Mouse (Mus musculus): ENCODE data around the gene Rab11fip5. TPM values are rescaled to one million over a fixed set of nuclear protein-coding genes. Genes with fewer than 3 reads are reported as not detected.

The Rab11fip5 gene
- polyA plus RNA-seq, 1 experiment from 2014 or later = 14.1 TPM

DNA sequence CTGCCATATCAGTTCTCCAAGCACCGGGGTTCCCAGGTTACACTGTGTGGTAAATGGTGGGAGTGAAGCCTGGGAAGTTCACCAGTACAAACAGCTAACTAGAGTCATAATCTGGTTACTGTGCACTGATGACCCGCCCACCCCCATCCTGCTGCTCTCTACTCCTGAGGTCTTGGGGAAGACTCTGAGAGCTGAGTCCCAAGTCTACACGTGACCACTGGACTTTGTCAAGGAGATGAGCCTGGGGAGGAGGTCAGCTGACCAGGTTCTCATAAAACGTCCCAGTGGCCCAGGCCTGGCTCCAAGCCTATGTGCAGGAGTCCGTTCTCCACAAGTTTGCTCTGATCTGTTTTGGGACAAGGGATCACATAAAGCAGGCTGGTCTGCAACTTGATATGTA, 14.1 kb downstream of the Rab11fip5 start:
- 0 out of 2 replicates have a peak, but pooled peaks cover 5% of the 10 kb centered on the region for H3K4me1 ChIP-seq
- no peaks in the 10 kb centered on the region for H3K9me3 ChIP-seq
- no peaks in the 10 kb centered on the region for H3K27me3 ChIP-seq
- ATAC-seq (ENCODE audit: borderline replicate concordance, extremely low read depth, low FRiP score, low TSS enrichment) = no peak
- no peak overlapping the region for H3K27ac ChIP-seq
- WGBS = 74% methylated on average over 5 of the region's 5 CpGs
- H3K4me2 ChIP-seq = no peak overlapping the region
- no peak overlapping the region for H3K9ac ChIP-seq
- H3K4me3 ChIP-seq = no peak overlapping the region
- H3K36me3 ChIP-seq = no peaks in the 10 kb centered on the region

DNA sequence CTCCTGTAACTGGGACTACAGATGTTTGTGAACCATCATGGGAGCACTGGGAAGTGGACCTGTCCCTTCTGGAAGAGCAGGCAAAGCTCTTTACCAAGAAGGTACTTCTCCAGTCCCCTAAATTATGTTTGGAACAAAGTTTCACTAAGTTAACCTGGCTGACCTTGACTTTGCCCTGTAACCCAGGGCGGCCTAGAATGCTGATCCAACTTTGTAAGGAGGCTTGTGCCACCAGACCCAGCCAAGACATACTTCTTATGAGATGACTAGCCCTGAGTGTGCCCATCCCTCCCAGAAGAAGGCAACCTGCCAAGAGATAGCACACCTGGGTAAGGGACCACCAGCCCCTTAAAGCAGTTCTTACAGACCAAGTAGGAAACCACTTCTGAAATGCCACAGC, 15.6 kb downstream of the Rab11fip5 start:
- no peak for ATAC-seq (ENCODE audit: borderline replicate concordance, extremely low read depth, low FRiP score, low TSS enrichment)
- H3K9ac ChIP-seq = no peak overlapping the region
- H3K27me3 ChIP-seq = no peaks in the 10 kb centered on the region
- WGBS = 71% methylated on average over 1 of the region's 1 CpGs
- H3K4me3 ChIP-seq = no peak overlapping the region
- no peak overlapping the region for H3K4me2 ChIP-seq
- no peaks in the 10 kb centered on the region for H3K9me3 ChIP-seq
- H3K36me3 ChIP-seq = no peaks in the 10 kb centered on the region
- H3K4me1 ChIP-seq = 0 out of 2 replicates have a peak, but pooled peaks cover 3% of the 10 kb centered on the region
- H3K27ac ChIP-seq = no peak overlapping the region

DNA sequence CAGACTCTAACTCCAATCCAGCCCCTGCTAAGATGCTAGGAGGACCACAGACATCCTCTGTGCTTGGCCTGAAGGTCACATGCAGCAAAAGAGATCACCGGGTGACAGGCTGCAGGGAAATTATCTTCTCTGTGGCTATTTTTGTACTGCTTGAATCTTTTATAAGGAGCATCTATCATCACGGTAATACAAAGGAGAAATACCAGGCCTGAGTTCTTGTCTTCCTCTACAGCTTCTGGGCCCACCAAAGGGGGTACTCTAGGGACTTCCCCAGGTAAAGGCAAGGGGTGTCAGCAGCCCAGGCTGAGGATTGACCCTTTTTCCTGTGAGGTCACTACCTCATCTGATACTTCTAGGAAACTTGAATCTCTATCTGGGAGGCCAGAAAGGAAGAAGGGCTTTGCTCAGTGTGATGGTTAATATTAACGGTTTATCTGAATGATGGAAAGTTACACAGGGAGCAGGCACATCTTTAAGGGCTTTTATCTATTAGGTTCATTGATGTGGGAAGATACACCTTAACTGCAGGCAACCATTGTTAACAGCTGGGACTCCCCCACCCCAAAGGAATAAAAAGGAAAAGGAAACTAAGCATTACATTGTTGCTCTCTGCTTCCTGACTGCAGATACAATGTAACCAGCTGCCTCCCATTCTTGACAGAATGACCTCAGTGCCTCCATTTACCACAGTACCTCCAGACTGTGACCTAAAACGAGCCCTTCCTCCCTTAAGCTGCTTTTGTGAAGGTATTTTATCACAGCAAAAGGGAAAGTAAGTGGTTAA, 17.6 kb downstream of the Rab11fip5 start:
- H3K4me2 ChIP-seq = no peak overlapping the region
- H3K9ac ChIP-seq = no peak overlapping the region
- no peaks in the 10 kb centered on the region for H3K36me3 ChIP-seq
- H3K27me3 ChIP-seq = no peaks in the 10 kb centered on the region
- H3K4me1 ChIP-seq = no peaks in the 10 kb centered on the region
- H3K27ac ChIP-seq = no peak overlapping the region; the same call in 1 of the 2 replicates
- H3K4me3 ChIP-seq = no peak overlapping the region
- WGBS = 49% methylated on average over 4 of the region's 4 CpGs
- no peaks in the 10 kb centered on the region for H3K9me3 ChIP-seq
- no peak for ATAC-seq (ENCODE audit: borderline replicate concordance, extremely low read depth, low FRiP score, low TSS enrichment)

DNA sequence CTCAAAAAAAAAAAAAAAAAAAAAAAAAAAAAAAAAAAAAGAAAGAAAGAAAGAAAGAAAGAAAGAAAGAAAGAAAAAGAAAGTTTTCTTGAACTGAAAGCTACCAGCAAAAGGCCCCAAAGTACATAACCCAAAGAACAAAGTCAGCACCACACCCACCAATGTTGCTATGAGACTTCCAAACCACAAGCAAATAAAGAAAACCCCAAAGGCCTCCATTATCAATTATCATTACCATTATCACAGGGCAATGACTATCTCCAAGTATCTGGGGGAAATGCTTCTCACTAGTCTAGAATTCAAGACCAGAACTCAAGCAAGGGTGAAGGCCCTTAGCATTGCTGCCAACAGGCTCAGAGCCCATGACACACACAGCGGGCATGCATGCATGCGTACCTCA, 18.7 kb downstream of the Rab11fip5 start:
- no peak overlapping the region for H3K27ac ChIP-seq

DNA sequence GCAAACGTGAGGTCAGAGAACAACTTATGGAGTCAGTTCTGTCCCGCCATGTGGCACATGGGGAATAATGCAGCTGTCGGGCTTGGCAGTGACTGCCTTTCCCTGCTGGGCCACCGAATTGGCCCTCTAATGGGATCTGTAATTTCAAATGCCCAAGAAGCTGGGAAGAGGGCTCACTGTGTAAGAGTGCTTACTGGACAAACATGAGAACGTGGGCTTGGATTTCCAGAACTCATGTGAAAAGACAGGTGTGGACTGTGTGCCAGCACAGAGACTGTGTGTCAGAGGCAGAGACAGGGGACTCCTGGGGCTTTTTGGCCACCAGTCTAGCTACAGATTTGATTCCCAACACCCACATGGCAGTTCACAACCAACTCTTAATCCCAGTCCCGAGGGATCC, 19.7 kb downstream of the Rab11fip5 start:
- Histone ChIP-seq H3K27me3 (no peaks in the 10 kb centered on the region), H3K4me1 (no peaks in the 10 kb centered on the region), H3K27ac (no peak overlapping the region), H3K4me2 (no peak overlapping the region), H3K36me3 (no peaks in the 10 kb centered on the region), H3K9ac (no peak overlapping the region), H3K9me3 (no peaks in the 10 kb centered on the region), H3K4me3 (no peak overlapping the region)
- 65% methylated on average over 6 of the region's 6 CpGs for WGBS
- no peak for ATAC-seq (ENCODE audit: borderline replicate concordance, extremely low read depth, low FRiP score, low TSS enrichment)

More for the DNA sequence above, 18.7 kb downstream of the Rab11fip5 start:
- Histone ChIP-seq H3K36me3 (no peaks in the 10 kb centered on the region), H3K27me3 (no peaks in the 10 kb centered on the region), H3K4me3 (no peak overlapping the region), H3K9ac (no peak overlapping the region), H3K9me3 (no peaks in the 10 kb centered on the region), H3K4me2 (no peak overlapping the region), H3K4me1 (no peaks in the 10 kb centered on the region)
- 93% methylated on average over 2 of the region's 2 CpGs for WGBS
- ATAC-seq (ENCODE audit: borderline replicate concordance, extremely low read depth, low FRiP score, low TSS enrichment) = no peak

DNA sequence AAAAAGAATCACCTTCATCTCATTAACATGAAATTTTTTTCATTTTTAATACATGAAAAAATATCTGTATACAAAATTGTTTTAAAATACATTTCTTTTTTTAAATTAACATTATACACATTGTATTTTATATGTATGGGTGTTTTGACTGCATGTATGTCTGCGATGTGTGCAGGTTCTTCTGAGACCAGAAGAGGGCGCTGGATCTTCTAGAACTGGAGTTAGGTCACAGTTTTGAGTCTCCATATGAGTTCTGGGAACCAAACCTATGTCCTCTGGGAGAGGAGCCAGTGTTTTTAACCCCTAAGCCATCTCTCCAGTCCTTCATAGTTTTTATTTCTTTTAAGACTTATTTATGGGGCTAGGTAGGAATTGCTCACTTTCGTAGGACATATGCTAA, 20.7 kb downstream of the Rab11fip5 start:
- no peak overlapping the region for H3K9ac ChIP-seq
- H3K4me2 ChIP-seq = no peak overlapping the region

DNA sequence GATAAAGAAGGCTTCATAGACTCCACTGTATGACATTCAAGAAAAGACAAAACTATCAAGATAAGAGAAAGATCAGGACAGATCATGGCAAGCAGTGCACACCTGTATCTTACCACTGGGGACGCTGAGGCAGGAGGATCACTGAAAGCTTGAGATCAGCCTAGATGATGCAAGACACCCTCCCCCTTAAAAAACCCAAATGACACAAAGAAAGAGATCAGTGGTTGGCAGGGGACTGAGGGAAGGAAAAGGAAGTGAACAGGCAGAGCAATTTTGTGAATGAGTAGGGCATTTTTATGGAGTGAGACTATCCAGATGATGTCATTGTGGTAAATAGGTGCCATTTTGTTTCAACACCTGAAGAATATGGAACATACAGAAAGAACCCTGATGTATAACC, 24.3 kb downstream of the Rab11fip5 start:
- Histone ChIP-seq H3K36me3 (peaks cover 6% of the 10 kb centered on the region; the same call in 1 of the 2 replicates), H3K4me1 (no peaks in the 10 kb centered on the region), H3K9ac (no peak overlapping the region), H3K4me2 (no peak overlapping the region), H3K9me3 (no peaks in the 10 kb centered on the region), H3K27ac (no peak overlapping the region), H3K4me3 (no peak overlapping the region), H3K27me3 (no peaks in the 10 kb centered on the region)
- no peak for ATAC-seq (ENCODE audit: borderline replicate concordance, extremely low read depth, low FRiP score, low TSS enrichment)
- 82% methylated on average over 1 of the region's 1 CpGs for WGBS

More for the DNA sequence above, 20.7 kb downstream of the Rab11fip5 start:
- ATAC-seq (ENCODE audit: borderline replicate concordance, extremely low read depth, low FRiP score, low TSS enrichment) = no peak
- Histone ChIP-seq H3K27ac (no peak overlapping the region), H3K4me1 (no peaks in the 10 kb centered on the region), H3K27me3 (no peaks in the 10 kb centered on the region), H3K36me3 (no peaks in the 10 kb centered on the region), H3K9me3 (no peaks in the 10 kb centered on the region), H3K4me3 (no peak overlapping the region)
- WGBS = 63% methylated on average over 3 of the region's 3 CpGs

DNA sequence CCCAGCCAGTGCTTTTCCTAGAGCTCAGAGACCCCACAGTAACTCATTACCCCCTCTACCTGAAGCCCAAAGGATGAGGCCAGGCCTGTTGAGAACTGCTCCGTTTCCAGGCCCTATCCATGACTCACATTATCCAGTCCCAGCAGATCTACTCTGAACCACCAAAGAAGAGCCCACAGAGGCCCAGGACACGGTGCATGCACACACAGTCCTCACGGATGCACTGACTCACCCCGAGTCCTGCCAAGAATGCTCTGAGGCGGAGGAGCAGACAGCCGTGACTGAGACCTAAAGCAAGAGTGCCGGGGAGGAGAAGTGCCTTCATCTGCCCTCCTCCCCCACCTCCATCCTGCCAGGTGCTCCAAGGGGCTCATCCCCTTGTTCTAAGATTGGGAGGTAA, 25.2 kb downstream of the Rab11fip5 start:
- Histone ChIP-seq H3K4me2 (no peak overlapping the region), H3K36me3 (peaks cover 6% of the 10 kb centered on the region; the same call in 1 of the 2 replicates), H3K9me3 (no peaks in the 10 kb centered on the region), H3K27ac (no peak overlapping the region), H3K9ac (no peak overlapping the region), H3K4me3 (no peak overlapping the region), H3K27me3 (no peaks in the 10 kb centered on the region), H3K4me1 (no peaks in the 10 kb centered on the region)
- WGBS = 77% methylated on average over 7 of the region's 7 CpGs
- ATAC-seq (ENCODE audit: borderline replicate concordance, extremely low read depth, low FRiP score, low TSS enrichment) = no peak

DNA sequence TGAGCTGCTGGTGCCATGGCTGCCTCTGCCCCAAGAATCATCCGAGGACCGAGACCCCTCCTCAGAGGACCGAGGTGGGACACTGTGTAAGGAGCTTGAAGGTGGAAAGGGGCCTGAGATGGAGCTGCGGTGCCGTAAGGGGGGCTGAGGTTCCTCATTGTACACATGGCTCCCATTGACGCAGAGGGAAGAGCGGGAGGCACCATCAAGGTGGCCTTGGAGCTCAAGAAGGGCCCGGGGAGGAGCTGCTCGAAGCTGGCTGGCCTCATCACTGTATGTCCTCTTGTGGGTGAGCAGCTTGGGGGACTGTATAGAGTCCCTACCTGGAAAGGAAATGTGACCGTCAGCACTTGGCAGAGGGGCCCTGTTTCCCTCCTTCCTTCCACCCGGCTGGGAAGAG, 26.3 kb downstream of the Rab11fip5 start:
- H3K4me2 ChIP-seq = no peak overlapping the region
- no peak overlapping the region for H3K27ac ChIP-seq
- H3K4me3 ChIP-seq = no peak overlapping the region
- peaks cover 6% of the 10 kb centered on the region; the same call in 1 of the 2 replicates for H3K36me3 ChIP-seq
- no peak overlapping the region for H3K9ac ChIP-seq
- WGBS = 86% methylated on average over 11 of the region's 11 CpGs
- no peaks in the 10 kb centered on the region for H3K4me1 ChIP-seq
- no peak for ATAC-seq (ENCODE audit: borderline replicate concordance, extremely low read depth, low FRiP score, low TSS enrichment)
- H3K9me3 ChIP-seq = no peaks in the 10 kb centered on the region
- H3K27me3 ChIP-seq = no peaks in the 10 kb centered on the region

DNA sequence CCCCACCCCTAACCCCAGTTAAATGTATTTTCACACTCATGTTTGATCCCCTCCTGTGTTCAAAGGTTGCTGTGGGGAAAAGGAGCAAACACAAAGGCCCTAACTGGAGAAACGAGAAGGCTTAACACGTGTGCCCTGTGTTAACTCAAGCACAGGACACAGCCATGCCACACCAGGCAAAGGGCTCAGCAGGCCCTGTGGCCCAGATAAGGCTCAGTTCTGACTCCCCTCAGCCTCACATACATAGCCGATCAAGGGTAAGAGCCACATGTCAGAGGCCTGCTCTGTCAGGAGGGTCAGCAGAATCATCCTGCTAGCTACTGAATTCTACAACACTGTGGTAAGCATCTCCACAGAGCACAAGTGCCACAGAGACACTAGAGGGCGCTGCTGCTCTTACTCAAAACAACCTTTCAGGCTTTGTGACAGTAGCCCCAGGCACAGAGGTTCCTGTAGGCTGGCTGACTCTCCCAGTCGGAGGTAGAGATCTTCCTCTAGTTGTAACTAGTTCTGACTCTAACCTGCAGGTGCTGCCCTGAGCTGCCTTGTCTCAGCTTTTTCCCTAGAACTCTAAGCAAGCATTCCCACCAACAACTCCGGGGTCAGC, 28.3 kb downstream of the Rab11fip5 start:
- Histone ChIP-seq H3K4me1 (no peaks in the 10 kb centered on the region), H3K9ac (no peak overlapping the region), H3K27me3 (no peaks in the 10 kb centered on the region), H3K4me2 (no peak overlapping the region), H3K27ac (no peak overlapping the region), H3K36me3 (peaks cover 6% of the 10 kb centered on the region; the same call in 1 of the 2 replicates), H3K4me3 (no peak overlapping the region), H3K9me3 (no peaks in the 10 kb centered on the region)
- 33% methylated on average over 6 of the region's 6 CpGs for WGBS
- peak; percentile 54; the same call in 1 of the 2 replicates for ATAC-seq (ENCODE audit: borderline replicate concordance, extremely low read depth, low FRiP score, low TSS enrichment)

DNA sequence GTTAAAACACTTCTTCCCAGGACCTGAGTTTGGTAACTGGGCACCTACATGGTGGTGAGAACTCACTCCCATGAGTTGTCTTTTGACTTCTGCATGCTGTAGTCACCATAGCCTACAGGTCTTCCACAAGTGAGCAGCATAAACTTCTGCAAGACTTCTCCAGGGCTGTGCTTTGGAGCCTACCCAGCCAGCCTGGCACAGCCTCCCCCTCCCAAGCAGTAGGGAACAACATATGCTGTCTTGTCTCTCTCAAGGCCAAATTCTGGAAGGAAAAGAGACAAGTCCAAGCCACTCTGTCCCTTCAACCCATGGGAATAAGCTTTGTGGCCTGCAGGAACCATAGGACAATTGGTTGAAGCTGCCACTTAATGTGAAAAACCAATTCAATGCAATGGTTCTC, 29.5 kb downstream of the Rab11fip5 start:
- ATAC-seq (ENCODE audit: borderline replicate concordance, extremely low read depth, low FRiP score, low TSS enrichment) = no peak
- peaks cover 6% of the 10 kb centered on the region; the same call in 1 of the 2 replicates for H3K36me3 ChIP-seq
- H3K9me3 ChIP-seq = no peaks in the 10 kb centered on the region
- H3K4me2 ChIP-seq = no peak overlapping the region
- H3K4me3 ChIP-seq = no peak overlapping the region
- no peaks in the 10 kb centered on the region for H3K27me3 ChIP-seq
- H3K4me1 ChIP-seq = no peaks in the 10 kb centered on the region
- H3K9ac ChIP-seq = no peak overlapping the region
- no peak overlapping the region for H3K27ac ChIP-seq

DNA sequence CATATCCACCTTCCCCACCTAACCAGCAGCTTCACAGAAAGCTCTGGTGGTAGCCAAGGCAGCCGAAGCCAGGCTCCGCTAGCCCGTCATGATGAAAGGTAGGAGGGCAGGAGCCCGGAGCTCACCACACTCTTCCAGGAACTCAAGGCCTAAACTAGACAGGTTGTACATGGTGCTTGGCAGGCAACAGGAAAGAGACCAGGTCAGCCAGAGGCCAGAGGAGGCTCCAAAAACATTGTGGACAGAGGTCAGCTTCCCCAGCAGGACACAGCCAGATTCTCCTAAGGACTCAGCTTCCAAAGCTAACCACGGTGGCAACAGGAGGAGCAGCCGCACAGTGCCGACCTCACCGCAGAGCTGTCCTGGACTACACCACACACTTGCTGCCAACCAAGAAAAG, 31.4 kb downstream of the Rab11fip5 start:
- Histone ChIP-seq H3K27ac (no peak overlapping the region), H3K36me3 (peaks cover 6% of the 10 kb centered on the region; the same call in 1 of the 2 replicates), H3K9ac (no peak overlapping the region), H3K9me3 (no peaks in the 10 kb centered on the region), H3K4me3 (no peak overlapping the region), H3K4me2 (no peak overlapping the region), H3K4me1 (no peaks in the 10 kb centered on the region), H3K27me3 (no peaks in the 10 kb centered on the region)
- 85% methylated on average over 8 of the region's 8 CpGs for WGBS
- no peak for ATAC-seq (ENCODE audit: borderline replicate concordance, extremely low read depth, low FRiP score, low TSS enrichment)
